Mouse (Mus musculus) heart, embryonic 14.5 days (tissue): ENCODE data around the gene Krt32. TPM values are rescaled to one million over a fixed set of nuclear protein-coding genes. Genes with fewer than 3 reads are reported as not detected.

Source experiments
- ATAC-seq: fragments of 200-750 bp; cut with Nextera tagmentation; 2 replicates; pipeline ENCODE4 v1.8.0; 2017; ENCODE audit warnings: low read depth, moderate TSS enrichment; ENCODE audit not compliant: insufficient number of reproducible peaks, insufficient read depth, low FRiP score
- H3K27ac ChIP-seq, 2 experiments: fragments of 200-500 bp in 1 of 2; fragments of 300-500 bp in 1 of 2; sonication (generic) in 1 of 2; replicated peaks in 1 of 2; 2 replicates each; pipeline ENCODE4 v1.5.1; 2012 to 2014; ENCODE audit warnings: low read depth in 2 of 2, low read length in 2 of 2, control low read depth in 1 of 2, mild to moderate bottlenecking in 1 of 2, mixed read lengths in 1 of 2; ENCODE audit not compliant: control insufficient read depth in 1 of 2, insufficient read depth in 1 of 2
- H3K27me3 ChIP-seq: fragments of 300-500 bp; sonication (generic); 2 replicates; pipeline ENCODE4 v1.6.1; 2014; ENCODE audit warnings: mild to moderate bottlenecking, low read length, control low read depth; ENCODE audit not compliant: control insufficient read depth, insufficient read depth
- H3K36me3 ChIP-seq: fragments of 300-500 bp; sonication (generic); 2 replicates; pipeline ENCODE4 v1.6.1; 2014; ENCODE audit warnings: mild to moderate bottlenecking, control low read depth, low read length, mixed read lengths; ENCODE audit not compliant: control insufficient read depth, insufficient read depth
- H3K4me1 ChIP-seq, 2 experiments: fragments of 200-500 bp in 1 of 2; fragments of 300-500 bp in 1 of 2; sonication (generic) in 1 of 2; 2 replicates each; pipeline ENCODE4 v1.6.1; 2012 to 2014; ENCODE audit warnings: low read length in 2 of 2, control low read depth in 1 of 2, mixed read lengths in 1 of 2; ENCODE audit not compliant: control insufficient read depth in 2 of 2, insufficient read depth in 2 of 2
- H3K4me2 ChIP-seq: fragments of 300-500 bp; sonication (generic); 2 replicates; pipeline ENCODE4 v1.6.1; 2014; ENCODE audit warnings: mild to moderate bottlenecking, low read length
- H3K4me3 ChIP-seq, 2 experiments: fragments of 200-500 bp in 1 of 2; fragments of 300-500 bp in 1 of 2; sonication (generic) in 1 of 2; 2 replicates each; pipeline ENCODE4 v1.5.1; 2012 to 2014; ENCODE audit warnings: low read length in 2 of 2, mild to moderate bottlenecking in 2 of 2, control low read depth in 1 of 2, low read depth in 1 of 2, moderate library complexity in 1 of 2; ENCODE audit not compliant: control insufficient read depth in 1 of 2, insufficient read depth in 1 of 2
- H3K9ac ChIP-seq: fragments of 300-500 bp; sonication (generic); 2 replicates; pipeline ENCODE4 v1.6.1; 2014; ENCODE audit warnings: mild to moderate bottlenecking, low read length
- H3K9me3 ChIP-seq: fragments of 300-500 bp; sonication (generic); 2 replicates; pipeline ENCODE4 v1.6.1; 2016; ENCODE audit warnings: low read length, control low read depth; ENCODE audit not compliant: control insufficient read depth
- WGBS: fragments of 180-500 bp; shearing (Covaris S2); extraction: QIAGEN DNeasy Blood & Tissue Kit; methylation state at CpG from one replicate; pipeline ENCODE4 v1.1.7; 2014; 5-methylcytosine and 5-hydroxymethylcytosine counted together
- polyA plus RNA-seq: library from polyadenylated mRNA; unstranded; fragments of >200 nt; fragmentation: Nextera tagmentation; extraction: Ambion mirVana; gene quantifications from 2 replicates; pipeline ENCODE4 v1.2.1, GENCODE M21; 2014

The Krt32 gene
- polyA plus RNA-seq, 1 experiment from 2014 or later, result not detected

DNA sequence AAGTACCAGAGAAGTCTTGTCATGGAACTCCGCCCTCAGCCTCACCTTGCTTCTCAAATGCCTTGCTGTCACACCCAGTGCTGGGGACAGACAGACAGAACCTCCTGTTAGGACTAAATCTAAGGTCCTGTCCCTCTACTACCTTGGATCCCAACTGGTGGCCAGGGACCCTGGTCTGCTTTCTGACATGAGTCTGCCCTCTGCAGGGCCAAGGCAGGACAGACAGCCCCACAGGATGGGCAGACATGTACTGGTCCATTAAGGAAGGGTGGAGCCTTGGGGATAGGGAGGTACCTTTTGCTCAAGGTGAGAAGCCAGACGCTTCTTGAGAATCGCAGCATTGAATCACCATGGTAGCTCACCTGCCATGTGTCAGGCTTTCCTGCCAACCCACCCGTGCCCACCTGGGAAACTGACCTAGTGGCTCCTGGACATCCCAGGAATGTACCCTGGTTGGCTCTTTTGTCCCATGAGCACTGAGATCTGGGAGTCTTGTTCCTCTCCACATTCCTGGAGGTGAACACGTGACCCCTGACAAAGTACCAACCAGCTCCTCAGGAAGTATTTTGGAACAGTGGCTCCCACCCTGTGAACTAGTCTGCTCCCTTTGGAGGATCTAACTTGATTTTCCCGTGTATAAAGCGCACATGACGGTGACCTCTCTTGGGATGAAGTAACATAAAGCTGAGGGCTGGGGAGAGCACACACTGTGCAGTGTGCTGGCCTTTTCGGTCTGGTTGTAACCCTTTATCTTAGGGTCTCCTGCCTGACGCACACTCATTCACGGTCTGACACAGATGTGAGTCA is 25.1 kb upstream of the Krt32 start:
- no peaks in the 10 kb centered on the region for H3K4me1 ChIP-seq
- no peaks in the 10 kb centered on the region for H3K27me3 ChIP-seq
- WGBS, result 75% methylated on average over 11 of the region's 11 CpGs
- H3K9ac ChIP-seq, result no peak overlapping the region
- H3K4me2 ChIP-seq, result no peak overlapping the region
- H3K27ac ChIP-seq, result no peak overlapping the region
- no peaks in the 10 kb centered on the region for H3K36me3 ChIP-seq
- no peak overlapping the region for H3K4me3 ChIP-seq
- ATAC-seq, result no peak
- H3K9me3 ChIP-seq, result no peaks in the 10 kb centered on the region

DNA sequence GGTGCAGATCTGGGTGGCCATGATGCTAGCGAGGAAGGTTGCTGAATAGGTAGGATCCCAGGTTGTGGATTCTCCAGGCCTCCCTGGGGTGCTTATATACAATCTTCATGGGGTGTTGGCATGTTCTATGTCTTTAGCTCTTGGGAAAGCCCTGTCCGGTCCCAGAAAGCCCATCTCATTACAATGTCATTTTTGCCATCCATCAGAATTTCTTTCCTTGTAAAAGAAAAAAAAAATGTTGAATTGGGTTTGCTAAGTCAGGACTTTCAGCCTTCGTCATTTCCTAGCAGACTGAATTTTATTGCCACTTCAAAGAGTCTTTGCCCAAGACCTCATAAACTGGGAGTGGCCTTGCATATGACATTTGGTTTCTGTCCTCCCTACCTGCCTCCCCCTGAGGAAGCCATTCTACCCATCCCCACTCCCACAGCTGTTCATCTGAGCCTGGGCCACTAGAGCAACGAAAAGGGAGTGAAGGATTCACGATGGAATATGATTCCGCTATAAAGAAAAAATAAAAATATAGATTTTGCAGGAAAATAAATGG is 17.6 kb upstream of the Krt32 start, which contains the start of gene Krt36:
Gene Krt36 (minus strand): TSS at position 51 of the 547 bp plus-strand sequence.
- H3K27me3 ChIP-seq, result no peaks in the 10 kb centered on the region
- ATAC-seq, result no peak
- no peak within 1 kb of the TSS for H3K27ac ChIP-seq
- no peaks in the 10 kb centered on the region for H3K4me1 ChIP-seq
- no peak within 1 kb of the TSS for H3K9ac ChIP-seq
- H3K9me3 ChIP-seq, result no peaks in the 10 kb centered on the region
- no peak within 1 kb of the TSS for H3K4me3 ChIP-seq
- H3K36me3 ChIP-seq, result no peaks in the 10 kb centered on the region
- H3K4me2 ChIP-seq, result no peak within 1 kb of the TSS
- 86% methylated on average over 6 of the region's 6 CpGs for WGBS

- 44% methylated on average over 15 of the region's 15 CpGs for WGBS
- Histone ChIP-seq H3K9me3 (no peaks in the 10 kb centered on the region), H3K36me3 (no peaks in the 10 kb centered on the region), H3K27ac (no peak overlapping the region), H3K27me3 (no peaks in the 10 kb centered on the region), H3K4me1 (no peaks in the 10 kb centered on the region), H3K4me3 (no peak overlapping the region), H3K4me2 (no peak overlapping the region), H3K9ac (no peak overlapping the region)
- ATAC-seq, result no peak
These were observed 14.8 kb upstream of the Krt32 start for GRCm38 (mm10) chr11:100102693-100103429.

GRCm38 (mm10) chr11:100100391-100100790 is 12.4 kb upstream of the Krt32 start:
- no peak for ATAC-seq
- no peak overlapping the region for H3K4me2 ChIP-seq
- H3K36me3 ChIP-seq, result no peaks in the 10 kb centered on the region
- H3K27ac ChIP-seq, result no peak overlapping the region
- H3K4me3 ChIP-seq, result no peak overlapping the region
- H3K9me3 ChIP-seq, result no peaks in the 10 kb centered on the region
- 76% methylated on average over 4 of the region's 4 CpGs for WGBS
- no peaks in the 10 kb centered on the region for H3K4me1 ChIP-seq
- no peak overlapping the region for H3K9ac ChIP-seq
- H3K27me3 ChIP-seq, result no peaks in the 10 kb centered on the region

DNA sequence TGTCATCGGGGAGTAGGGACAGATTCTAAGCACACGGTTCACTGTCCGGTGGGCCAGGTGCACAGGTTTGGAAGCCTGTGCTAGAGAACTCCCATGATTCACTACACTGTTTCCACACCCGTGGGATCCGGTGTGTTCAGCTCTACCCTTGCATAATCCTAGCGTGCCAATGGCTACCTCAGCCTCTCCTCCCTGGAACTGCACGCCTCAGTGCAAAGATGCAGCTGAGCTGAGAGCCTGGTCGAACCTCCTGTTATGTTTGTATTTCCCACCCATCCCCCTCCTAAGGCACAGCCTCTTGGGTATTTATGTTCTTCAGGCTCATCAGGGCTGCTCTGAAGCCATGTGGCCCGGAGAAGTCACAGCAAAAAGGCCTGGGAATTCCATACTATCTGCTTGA is 9.8 kb upstream of the Krt32 start:
- Histone ChIP-seq H3K36me3 (no peaks in the 10 kb centered on the region), H3K4me2 (no peak overlapping the region), H3K9me3 (no peaks in the 10 kb centered on the region), H3K27ac (no peak overlapping the region), H3K27me3 (no peaks in the 10 kb centered on the region), H3K9ac (no peak overlapping the region), H3K4me1 (no peaks in the 10 kb centered on the region), H3K4me3 (no peak overlapping the region)
- ATAC-seq, result 0 out of 2 replicates have a peak, but pooled peaks have one; percentile 36
- WGBS, result 67% methylated on average over 9 of the region's 9 CpGs

- no peak within 1 kb of the TSS for H3K9ac ChIP-seq
- 83% methylated on average over 9 of the region's 9 CpGs for WGBS
- H3K4me3 ChIP-seq, result no peak within 1 kb of the TSS
- no peak within 1 kb of the TSS for H3K4me2 ChIP-seq
- no peaks in the 10 kb centered on the region for H3K9me3 ChIP-seq
- H3K27ac ChIP-seq, result no peak within 1 kb of the TSS
- ATAC-seq, result no peak
- H3K27me3 ChIP-seq, result no peaks in the 10 kb centered on the region
- H3K4me1 ChIP-seq, result no peaks in the 10 kb centered on the region
- H3K36me3 ChIP-seq, result no peaks in the 10 kb centered on the region
These were observed 8.1 kb upstream of the Krt32 start, which contains the start of gene Krt35 for GRCm38 (mm10) chr11:100096141-100096540. Gene Krt35, minus strand, starts transcription at chr11:100096241.

DNA sequence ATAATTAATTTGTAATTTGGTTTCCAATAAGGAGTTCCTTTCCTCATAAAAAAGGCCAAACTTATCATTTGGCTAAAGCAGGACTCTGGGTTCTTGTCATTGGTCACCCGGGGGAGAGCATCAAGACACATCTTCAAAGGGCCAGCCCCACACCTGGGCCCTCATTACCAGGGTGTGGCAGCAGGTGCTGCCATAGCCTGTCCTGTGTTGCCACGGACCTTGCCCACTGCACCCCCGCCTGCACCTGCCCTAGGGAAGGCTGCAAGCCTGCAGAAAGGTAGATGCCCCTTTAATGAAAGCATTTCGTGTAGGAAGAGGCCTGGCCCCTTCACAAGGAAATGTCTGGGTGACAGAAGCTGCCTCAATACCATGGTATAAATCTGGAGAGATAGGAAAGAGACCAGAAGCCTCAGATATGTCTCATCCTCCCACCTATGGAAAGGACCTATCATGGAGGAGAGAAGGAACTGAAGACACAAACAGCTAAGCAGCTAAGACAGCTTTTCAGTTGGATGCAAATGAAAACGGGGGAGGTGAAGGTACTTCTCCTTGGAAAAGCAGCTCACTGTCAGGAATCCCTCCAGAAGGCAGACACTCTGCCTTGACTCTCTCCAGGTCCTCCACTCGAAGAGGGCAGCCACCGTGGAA is 476 bp upstream of the Krt32 start:
- H3K27me3 ChIP-seq, result no peaks in the 10 kb centered on the region
- no peak overlapping the region for H3K27ac ChIP-seq
- 56% methylated on average over 7 of the region's 7 CpGs for WGBS
- H3K9ac ChIP-seq, result no peak overlapping the region
- no peaks in the 10 kb centered on the region for H3K4me1 ChIP-seq
- H3K4me2 ChIP-seq, result no peak overlapping the region
- H3K36me3 ChIP-seq, result no peaks in the 10 kb centered on the region
- H3K4me3 ChIP-seq, result no peak overlapping the region
- H3K9me3 ChIP-seq, result no peaks in the 10 kb centered on the region
- ATAC-seq, result no peak
